Mouse (Mus musculus) hindbrain, embryonic 14.5 days (tissue): ENCODE results near the gene Eif5. TPM values are rescaled to one million over a fixed set of nuclear protein-coding genes. Genes with fewer than 3 reads are reported as not detected.
"Not testable (repeated sequence)": the region's sequence is repeated elsewhere in the genome, so short reads cannot be mapped to it uniquely, and the experiment has no call there.

Source experiments
- ATAC-seq: fragments of 200-750 bp; cut with Nextera tagmentation; 2 replicates; pipeline ENCODE4 v1.8.0; 2017; ENCODE audit warnings: moderate number of reproducible peaks, mild to moderate bottlenecking, moderate TSS enrichment, moderate library complexity; ENCODE audit not compliant: low FRiP score
- DNase-seq: peaks from one replicate; pipeline ENCODE4 v3.0.0-alpha.2; 2015; ENCODE audit warnings: low spot score
- H3K27ac ChIP-seq: fragments of 300-500 bp; sonication (generic); 2 replicates; pipeline ENCODE4 v1.5.1; 2014; ENCODE audit warnings: mild to moderate bottlenecking, moderate library complexity
- H3K27me3 ChIP-seq: fragments of 300-500 bp; sonication (generic); 2 replicates; pipeline ENCODE4 v1.6.1; 2014; ENCODE audit warnings: mild to moderate bottlenecking, low read length, mixed read lengths; ENCODE audit not compliant: control insufficient read depth, insufficient read depth
- H3K36me3 ChIP-seq: fragments of 300-500 bp; sonication (generic); replicated peaks from 2 replicates; pipeline ENCODE4 v1.6.1; 2014; ENCODE audit not compliant: control insufficient read depth, insufficient read depth
- H3K4me1 ChIP-seq: fragments of 300-500 bp; sonication (generic); replicated peaks from 2 replicates; pipeline ENCODE4 v1.6.1; 2014; ENCODE audit warnings: antibody characterized with exemption, low read length, mixed read lengths; ENCODE audit not compliant: control insufficient read depth, insufficient read depth
- H3K4me2 ChIP-seq: fragments of 300-500 bp; sonication (generic); replicated peaks from 2 replicates; pipeline ENCODE4 v1.6.1; 2014; ENCODE audit warnings: mild to moderate bottlenecking, moderate library complexity
- H3K4me3 ChIP-seq: fragments of 300-500 bp; sonication (generic); replicated peaks from 2 replicates; pipeline ENCODE4 v1.5.1; 2014; ENCODE audit warnings: mild to moderate bottlenecking, low read length
- H3K9ac ChIP-seq: fragments of 300-500 bp; sonication (generic); 2 replicates; pipeline ENCODE4 v1.6.1; 2014
- H3K9me3 ChIP-seq: fragments of 300-500 bp; sonication (generic); 2 replicates; pipeline ENCODE4 v1.6.1; 2016; ENCODE audit warnings: low read length; ENCODE audit not compliant: control insufficient read depth
- WGBS: fragments of 180-500 bp; shearing (Covaris S2); extraction: QIAGEN DNeasy Blood & Tissue Kit; methylation state at CpG from one replicate; pipeline ENCODE4 v1.1.7; 2014; 5-methylcytosine and 5-hydroxymethylcytosine counted together
- polyA plus RNA-seq: library from polyadenylated mRNA; unstranded; fragments of >200 nt; fragmentation: Nextera tagmentation; extraction: Ambion mirVana; gene quantifications from 2 replicates; pipeline ENCODE4 v1.2.1, GENCODE M21; 2014

Eif5 gene
- polyA plus RNA-seq, 1 experiment from 2014 or later = 543 TPM

DNA sequence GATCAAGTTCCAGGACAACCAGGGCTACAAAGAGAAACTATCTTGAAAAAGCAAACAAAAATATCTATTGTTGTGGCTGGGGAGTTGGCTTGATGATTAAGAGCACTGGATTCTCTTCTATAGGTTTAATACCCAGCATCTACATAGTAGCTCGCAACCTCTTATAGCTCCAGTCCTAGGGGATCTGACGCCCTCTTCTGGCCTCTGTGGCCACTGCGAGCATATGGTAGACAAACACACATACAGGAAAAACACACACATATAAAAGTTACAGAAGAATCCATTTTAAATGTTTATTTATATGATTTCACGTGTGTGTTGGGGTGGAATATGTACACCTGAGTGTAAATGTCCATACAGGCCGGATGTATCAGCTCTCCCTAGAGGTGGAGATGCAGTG lies 30.8 kb upstream of the Eif5 start:
- Histone ChIP-seq H3K27me3 (no peaks in the 10 kb centered on the region), H3K36me3 (no peaks in the 10 kb centered on the region), H3K9me3 (no peaks in the 10 kb centered on the region), H3K4me1 (no peaks in the 10 kb centered on the region), H3K4me2 (no peak overlapping the region), H3K9ac (no peak overlapping the region), H3K4me3 (no peak overlapping the region), H3K27ac (no peak overlapping the region)
- WGBS = 57% methylated on average over 5 of the region's 5 CpGs
- no peak for DNase-seq
- ATAC-seq = no peak

DNA sequence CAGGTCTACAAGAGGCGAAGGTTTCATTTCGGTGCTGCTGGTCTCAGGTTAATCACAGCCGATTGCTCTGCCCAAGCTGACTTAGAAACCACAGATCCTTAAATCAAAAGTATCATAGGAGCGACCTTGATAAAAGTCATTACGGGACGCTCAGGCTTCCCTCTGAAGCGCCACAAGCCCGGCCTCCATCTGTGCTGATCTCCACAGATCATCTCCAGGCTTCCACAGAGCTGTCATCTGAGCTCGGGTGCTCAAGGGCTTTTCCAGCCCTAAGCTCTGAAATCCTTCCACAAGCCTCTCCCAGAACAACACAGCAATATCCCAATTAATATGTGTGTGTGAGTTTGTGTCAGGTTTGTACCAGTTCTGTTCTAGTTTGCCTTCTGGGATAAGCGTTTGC lies 29.9 kb upstream of the Eif5 start:
- DNase-seq (no peak), ATAC-seq (no peak)
- no peaks in the 10 kb centered on the region for H3K9me3 ChIP-seq
- no peak overlapping the region for H3K9ac ChIP-seq
- no peak overlapping the region for H3K4me2 ChIP-seq
- H3K36me3 ChIP-seq = no peaks in the 10 kb centered on the region
- H3K27me3 ChIP-seq = no peaks in the 10 kb centered on the region
- no peaks in the 10 kb centered on the region for H3K4me1 ChIP-seq
- no peak overlapping the region for H3K27ac ChIP-seq
- WGBS = 92% methylated on average over 10 of the region's 10 CpGs
- no peak overlapping the region for H3K4me3 ChIP-seq

DNA sequence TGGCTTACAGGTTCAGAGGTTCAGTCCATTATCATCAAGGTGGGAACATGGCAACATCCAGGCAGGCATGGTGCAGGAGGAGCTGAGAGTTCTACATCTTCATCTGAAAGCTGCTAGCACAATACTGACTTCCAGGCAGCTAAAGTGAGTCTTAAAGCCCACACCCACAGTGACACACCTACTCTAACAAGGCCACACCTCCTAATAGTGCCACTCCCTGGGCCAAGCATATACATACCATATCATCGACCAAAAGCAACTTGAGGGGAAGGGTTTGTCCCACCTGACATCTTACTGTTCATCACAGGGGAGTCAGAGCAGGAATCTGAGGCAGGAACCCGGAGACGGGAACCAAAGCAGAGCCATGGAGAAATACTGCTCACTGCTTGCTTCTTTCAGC lies 29.4 kb upstream of the Eif5 start:
- not testable (repeated sequence) for H3K9ac ChIP-seq, ATAC-seq, H3K4me2 ChIP-seq, H3K27ac ChIP-seq, H3K4me3 ChIP-seq, H3K9me3 ChIP-seq, H3K36me3 ChIP-seq, H3K27me3 ChIP-seq, H3K4me1 ChIP-seq, DNase-seq
- 76% methylated on average over 3 of the region's 3 CpGs for WGBS

DNA sequence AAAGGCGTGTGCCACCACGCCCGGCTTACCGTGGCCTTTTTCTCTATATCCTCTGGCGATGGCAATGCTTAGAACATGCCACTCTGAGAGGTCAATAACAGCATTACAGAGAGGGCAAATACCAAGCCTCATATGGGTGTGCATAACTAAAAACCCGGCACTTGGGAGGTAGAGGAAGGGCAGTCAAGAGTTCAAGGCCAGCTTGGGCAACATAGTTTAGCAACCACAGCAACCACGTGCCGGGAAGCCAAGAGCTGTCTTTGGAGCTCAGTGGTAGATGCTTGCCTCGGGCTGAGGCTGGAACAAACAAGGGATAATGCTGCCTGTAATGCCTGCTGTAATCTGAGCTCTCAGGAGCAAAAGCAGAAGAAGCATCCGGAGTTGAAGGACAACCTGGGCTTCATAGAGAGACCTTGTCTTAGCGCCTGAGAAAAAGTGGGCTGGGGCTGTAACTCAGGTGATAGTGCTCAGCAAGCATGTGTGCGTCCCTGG lies 25.2 kb upstream of the Eif5 start:
- no peak overlapping the region for H3K4me2 ChIP-seq
- no peaks in the 10 kb centered on the region for H3K4me1 ChIP-seq
- H3K27ac ChIP-seq = no peak overlapping the region
- WGBS = 93% methylated on average over 12 of the region's 12 CpGs
- no peak overlapping the region for H3K4me3 ChIP-seq
- H3K9ac ChIP-seq = no peak overlapping the region
- no peaks in the 10 kb centered on the region for H3K36me3 ChIP-seq
- DNase-seq (no peak), ATAC-seq (no peak)
- H3K27me3 ChIP-seq = no peaks in the 10 kb centered on the region
- no peaks in the 10 kb centered on the region for H3K9me3 ChIP-seq

DNA sequence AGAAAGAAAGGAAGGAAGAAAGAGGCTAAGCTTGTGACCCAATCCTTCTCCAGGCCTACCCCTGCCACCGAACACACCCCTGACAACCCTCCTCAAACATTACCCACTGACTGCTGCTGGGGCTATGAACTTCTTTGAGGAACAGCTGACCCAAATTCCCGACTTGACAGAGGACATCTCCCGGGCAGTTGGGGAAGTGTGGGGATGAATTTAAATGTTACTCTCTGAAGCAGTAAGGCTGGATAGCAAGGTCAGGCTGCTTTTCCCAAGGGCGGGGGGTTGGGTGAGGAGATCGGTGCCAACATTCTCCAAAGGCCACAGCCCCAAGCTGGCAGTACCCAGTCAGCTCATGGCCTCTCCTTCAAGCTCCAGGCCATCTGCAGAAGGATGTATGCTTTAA lies 24.1 kb upstream of the Eif5 start:
- H3K4me1 ChIP-seq = no peaks in the 10 kb centered on the region
- ATAC-seq (peak; percentile 76; the same call in 1 of the 2 replicates), DNase-seq (peak; percentile 33)
- no peaks in the 10 kb centered on the region for H3K9me3 ChIP-seq
- no peaks in the 10 kb centered on the region for H3K36me3 ChIP-seq
- no peak overlapping the region for H3K4me2 ChIP-seq
- no peaks in the 10 kb centered on the region for H3K27me3 ChIP-seq
- 54% methylated on average over 5 of the region's 5 CpGs for WGBS
- no peak overlapping the region for H3K27ac ChIP-seq
- H3K4me3 ChIP-seq = no peak overlapping the region
- no peak overlapping the region for H3K9ac ChIP-seq

DNA sequence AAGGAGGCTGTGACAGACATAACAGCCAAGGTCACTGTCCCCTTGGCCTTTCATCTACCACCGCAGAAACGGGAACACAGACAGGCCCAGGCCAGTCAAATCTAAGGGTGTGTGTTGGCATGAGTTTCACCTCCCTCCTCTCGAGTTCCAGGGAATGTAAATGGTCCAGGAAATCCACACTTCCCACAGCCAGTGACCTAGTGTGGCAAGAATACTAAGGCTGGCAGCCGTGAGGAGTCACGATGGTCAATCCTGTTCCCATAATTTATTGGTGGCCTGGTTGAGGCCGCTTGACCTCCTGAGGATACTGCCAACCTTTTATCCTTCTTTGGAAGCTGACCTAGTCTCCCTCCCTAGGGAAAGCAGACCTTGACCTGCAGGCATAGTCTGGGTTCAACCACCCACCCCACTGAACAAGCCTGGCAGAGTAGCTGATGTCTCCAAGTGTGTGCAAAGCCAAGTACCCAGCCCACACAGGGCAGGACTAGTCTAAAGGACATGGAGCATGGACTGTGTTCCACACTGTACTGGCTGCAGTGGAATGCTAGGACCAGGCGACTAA lies 23.5 kb upstream of the Eif5 start:
- ATAC-seq = no peak

DNA sequence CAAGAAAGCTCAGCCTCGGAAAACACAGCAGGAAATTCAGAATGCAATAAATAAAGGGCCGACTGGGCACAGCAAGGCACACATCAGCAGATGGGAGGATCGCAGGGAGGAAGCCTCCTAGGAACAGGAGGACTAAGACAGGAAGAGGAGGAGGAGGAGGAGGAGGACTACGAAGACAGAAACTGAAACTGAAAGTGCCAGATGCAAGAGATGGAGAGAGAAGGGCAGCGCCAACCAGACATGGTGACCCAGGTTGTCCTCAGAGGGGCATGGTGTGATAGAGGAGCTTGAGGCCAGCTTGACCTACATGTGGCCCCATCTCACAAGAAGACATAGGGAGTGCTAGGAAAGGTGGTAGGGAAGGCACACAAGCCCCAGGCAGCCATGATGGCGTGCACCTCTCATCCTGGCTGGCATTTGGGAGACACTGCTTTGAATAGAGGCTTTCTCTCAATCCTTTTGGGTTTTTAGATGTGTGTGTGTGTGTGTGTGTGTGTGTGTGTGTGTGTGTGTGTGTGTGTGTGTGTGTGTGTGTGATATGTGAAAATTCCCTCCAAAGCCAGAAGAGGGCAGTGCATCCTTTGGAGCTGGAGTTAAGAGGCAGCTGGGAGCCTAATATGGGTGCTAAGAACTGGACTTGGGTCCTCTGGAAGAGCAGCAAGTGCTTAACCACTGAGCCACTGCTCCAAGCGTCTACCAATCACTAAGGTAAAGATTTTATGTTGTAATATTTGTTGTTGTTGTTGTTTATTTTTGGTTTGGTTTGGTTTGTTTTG lies 22.8 kb upstream of the Eif5 start:
- H3K4me3 ChIP-seq = no peak overlapping the region
- H3K4me2 ChIP-seq = no peak overlapping the region
- H3K4me1 ChIP-seq = no peaks in the 10 kb centered on the region
- DNase-seq (no peak), ATAC-seq (no peak)
- 77% methylated on average over 7 of the region's 7 CpGs for WGBS
- no peaks in the 10 kb centered on the region for H3K36me3 ChIP-seq
- H3K9ac ChIP-seq = no peak overlapping the region
- no peaks in the 10 kb centered on the region for H3K27me3 ChIP-seq
- H3K9me3 ChIP-seq = no peaks in the 10 kb centered on the region
- H3K27ac ChIP-seq = 0 out of 2 replicates have a peak overlapping the region, but pooled peaks have one; percentile 41

More for the DNA sequence above, 23.5 kb upstream of the Eif5 start:
- H3K4me2 ChIP-seq = no peak overlapping the region
- WGBS = 63% methylated on average over 7 of the region's 7 CpGs
- H3K9me3 ChIP-seq = no peaks in the 10 kb centered on the region
- H3K36me3 ChIP-seq = no peaks in the 10 kb centered on the region
- H3K27me3 ChIP-seq = no peaks in the 10 kb centered on the region
- H3K27ac ChIP-seq = 0 out of 2 replicates have a peak overlapping the region, but pooled peaks have one; percentile 41
- H3K4me3 ChIP-seq = no peak overlapping the region
- no peak overlapping the region for H3K9ac ChIP-seq
- DNase-seq = no peak
- H3K4me1 ChIP-seq = no peaks in the 10 kb centered on the region

DNA sequence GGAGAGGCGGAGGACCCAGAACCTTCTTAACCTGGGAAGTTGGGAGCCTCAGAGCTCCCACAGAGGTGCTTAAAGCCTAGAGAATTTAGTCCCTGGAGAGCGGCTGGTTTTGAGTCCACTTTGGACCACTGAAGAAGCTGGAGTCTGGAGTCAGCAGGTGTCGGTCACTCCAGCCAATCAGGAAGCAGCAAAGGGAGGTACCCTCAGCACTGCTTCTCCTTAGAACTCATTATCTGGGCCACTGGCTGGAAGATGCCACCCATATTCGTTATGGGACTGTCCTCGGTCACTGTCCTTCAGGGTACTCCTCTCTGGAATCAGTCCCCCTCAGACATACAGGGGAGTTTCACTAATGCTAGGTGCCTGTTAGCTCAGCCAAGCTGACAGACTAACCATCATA lies 21.9 kb upstream of the Eif5 start:
- H3K9me3 ChIP-seq = no peaks in the 10 kb centered on the region
- H3K27me3 ChIP-seq = no peaks in the 10 kb centered on the region
- 90% methylated on average over 5 of the region's 5 CpGs for WGBS
- no peak overlapping the region for H3K27ac ChIP-seq
- no peak overlapping the region for H3K9ac ChIP-seq
- H3K4me3 ChIP-seq = no peak overlapping the region
- no peaks in the 10 kb centered on the region for H3K36me3 ChIP-seq
- ATAC-seq (no peak), DNase-seq (no peak)
- no peaks in the 10 kb centered on the region for H3K4me1 ChIP-seq
- H3K4me2 ChIP-seq = no peak overlapping the region

DNA sequence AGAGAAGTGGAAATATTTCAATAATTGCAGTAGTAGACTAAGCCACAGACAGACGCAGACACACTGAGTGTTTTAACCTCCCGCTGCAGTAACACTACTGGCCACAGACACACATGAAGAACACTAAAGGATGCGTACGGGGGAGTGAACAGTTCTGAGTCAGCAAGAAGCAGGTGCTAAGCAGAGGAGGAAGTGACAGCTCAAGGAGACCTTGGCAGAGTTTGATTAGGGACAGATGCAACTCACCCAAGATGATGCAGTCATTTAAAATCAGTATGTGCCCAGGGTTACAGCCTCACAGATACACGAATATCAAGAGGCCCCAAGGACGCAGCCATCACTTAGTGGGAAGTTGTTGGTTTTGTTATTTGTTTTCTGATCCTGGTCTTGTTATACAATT lies 21.0 kb upstream of the Eif5 start:
- Histone ChIP-seq H3K9ac (no peak overlapping the region), H3K9me3 (peaks cover 5% of the 10 kb centered on the region; the same call in 1 of the 2 replicates), H3K27me3 (no peaks in the 10 kb centered on the region), H3K36me3 (no peaks in the 10 kb centered on the region), H3K4me1 (no peaks in the 10 kb centered on the region), H3K27ac (no peak overlapping the region), H3K4me2 (no peak overlapping the region), H3K4me3 (no peak overlapping the region)
- ATAC-seq (no peak), DNase-seq (no peak)
- WGBS = 88% methylated on average over 6 of the region's 6 CpGs
